Mouse (Mus musculus) bone marrow, adult 2 months (tissue): ENCODE data around the gene Dtnb.

Experiments
- CTCF ChIP-seq: fragments of 200-500 bp; IDR thresholded peaks from 2 replicates; pipeline ENCODE4 v1.5.1; 2011; ENCODE audit warnings: low read length, control low read depth; ENCODE audit not compliant: control insufficient read depth, insufficient read depth
- POLR2A ChIP-seq: fragments of 200-500 bp; IDR thresholded peaks from 2 replicates; pipeline ENCODE4 v1.6.1; 2011; ENCODE audit warnings: low read depth, mild to moderate bottlenecking, control low read depth, low read length, borderline replicate concordance; ENCODE audit not compliant: control insufficient read depth

DNA sequence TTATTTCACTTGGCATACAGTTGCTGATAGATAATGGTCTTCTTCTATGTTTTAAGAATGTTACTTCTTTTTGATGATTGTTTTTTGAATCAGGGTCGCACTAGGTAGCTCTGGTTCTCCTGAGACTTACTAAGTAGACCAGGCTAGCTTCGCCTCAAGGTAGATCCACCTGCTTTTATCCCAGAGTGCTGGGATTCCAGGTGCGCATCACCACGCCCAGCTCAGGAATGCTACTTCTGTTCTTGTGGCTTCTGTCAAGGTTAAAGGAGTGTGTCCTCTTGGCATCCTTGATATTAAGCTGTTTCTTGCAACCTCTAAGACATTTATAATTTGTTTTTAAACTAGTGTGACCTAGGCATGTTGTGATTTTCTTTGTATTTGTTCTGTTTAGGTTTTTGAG lies 30.6 kb downstream of the Dtnb start:
- TF ChIP-seq CTCF (no peak), POLR2A (no peak)
